15 mouse cellular contexts compared by ENCODE assay signal in genomic region chr4:139140267-139140666, GRCm38 (mm10). TPM values are rescaled to one million over a fixed set of nuclear protein-coding genes. Genes with fewer than 3 reads are reported as not detected.
DNase-seq lines count a peak whose midpoint lies in the region; ATAC-seq and TF ChIP-seq lines count a peak whose summit lies in the region.
"Had no signal": no experiment of that assay in that cellular context is flagged by ENCODE, and none has a peak within 500 bp of the region (broad histone marks: within the 10 kb centered on the region; RNA-seq: fewer than 3 reads in every experiment).

No protein-coding gene starts in this region.

- in situ Hi-C loops in CH12.LX (cut with MboI; ENCODE audit: low pct_ligation_motif_present, low pct_unique_long_range_greater_than_20kb, low sequenced_read_pairs) = no loop called here

- 63% methylated on average over 2 of the region's 2 CpGs for WGBS in heart, adult 2 months
- WGBS in heart, embryonic 12.5 days = 75% methylated on average over 2 of the region's 2 CpGs
- WGBS in liver, embryonic 14.5 days (ENCODE audit: insufficient replicate concordance) = 44% methylated on average over 2 of the region's 2 CpGs
- WGBS in forebrain, embryonic 16.5 days = 80% methylated on average over 2 of the region's 2 CpGs

- no peak overlapping the region for H3K27ac ChIP-seq in heart, adult 2 months
- no peak overlapping the region for H3K27ac ChIP-seq in heart, embryonic 12.5 days (ENCODE audit: poor library complexity, severe bottlenecking)
- no peak overlapping the region for H3K27ac ChIP-seq in liver, embryonic 14.5 days
- H3K27ac ChIP-seq in CH12.LX (ENCODE audit: insufficient read depth, low read depth) = no peak overlapping the region
- no peak overlapping the region for H3K27ac ChIP-seq in embryonic fibroblast, embryonic 13.5 days (ENCODE audit: insufficient read depth, low read length)
- no peak overlapping the region for H3K27ac ChIP-seq in forebrain, embryonic 16.5 days (ENCODE audit: low read length)
- H3K27ac ChIP-seq: intestine, embryonic 15.5 days; liver, embryonic 15.5 days had no signal

- peak; percentile 52 for TF ChIP-seq CTCF in heart, adult 2 months (IDR thresholded peaks at IDR 0.05)
- TF ChIP-seq CTCF in liver, embryonic 14.5 days (IDR thresholded peaks at IDR 0.05; ENCODE audit: low read depth) = peak; percentile 44
- TF ChIP-seq CTCF in CH12.LX (conservative IDR thresholded peaks at IDR 0.05 in 1 of 2, IDR thresholded peaks at IDR 0.05 in 1 of 2; ENCODE audit: low read depth in 2 of 2, low read length in 2 of 2) = peak in 1 of 2 experiments; percentile 64; a peak in 2 of 4 replicates
- TF ChIP-seq CTCF in embryonic fibroblast, embryonic 13.5 days (IDR thresholded peaks at IDR 0.05; ENCODE audit: borderline replicate concordance, insufficient read depth, low read length) = peak; percentile 23; the same call in 1 of the 2 replicates

- no peak for DNase-seq in heart, adult 2 months
- DNase-seq in liver, embryonic 14.5 days (ENCODE audit: low read depth in 3 of 3, low spot score in 3 of 3) = no peak
- DNase-seq in liver = no peak
- DNase-seq in CH12.LX (ENCODE audit: extremely low read depth) = no peak
- no peak for DNase-seq in heart, adult 18-20 months
- DNase-seq: adrenal gland, adult 2 months; cerebellum, adult 9-11 months; thymus, adult 2 months had no signal

- no peak overlapping the region for H3K9ac ChIP-seq in heart, adult 2 months (ENCODE audit: low read depth, low read length)
- no peak overlapping the region for H3K9ac ChIP-seq in heart, embryonic 12.5 days
- H3K9ac ChIP-seq in liver, embryonic 14.5 days (replicated peaks) = no peak overlapping the region
- no peak overlapping the region for H3K9ac ChIP-seq in CH12.LX (ENCODE audit: insufficient read depth, low read depth)
- no peak overlapping the region for H3K9ac ChIP-seq in forebrain, embryonic 16.5 days (replicated peaks; ENCODE audit: low read depth, low read length)
- H3K9ac ChIP-seq: intestine, embryonic 15.5 days; liver, embryonic 15.5 days had no signal

- no peak overlapping the region for H3K4me2 ChIP-seq in heart, embryonic 12.5 days
- no peak overlapping the region for H3K4me2 ChIP-seq in liver, embryonic 14.5 days (ENCODE audit: low read depth)
- no peak overlapping the region for H3K4me2 ChIP-seq in CH12.LX (ENCODE audit: insufficient read depth, low read depth, poor library complexity, severe bottlenecking)
- H3K4me2 ChIP-seq in forebrain, embryonic 16.5 days (ENCODE audit: low read length) = no peak overlapping the region
- H3K4me2 ChIP-seq: heart, embryonic 11.5 days; intestine, embryonic 15.5 days; liver, embryonic 15.5 days had no signal

- intact Hi-C loops in heart, adult 2 months (cut with DNase I) = no loop called here

- dilution Hi-C loops in CH12.LX (cut with MboI; ENCODE audit: extremely low pct_ligation_motif_present, extremely low pct_unique_long_range_greater_than_20kb, low sequenced_read_pairs) = no loop called here

- H3K79me2 ChIP-seq in heart, adult 2 months (replicated peaks; ENCODE audit: control insufficient read depth, insufficient read depth, low read length) = no peaks in the 10 kb centered on the region
- no peaks in the 10 kb centered on the region for H3K79me2 ChIP-seq in CH12.LX (replicated peaks; ENCODE audit: control insufficient read depth, extremely low read depth, insufficient read depth, poor library complexity, severe bottlenecking)

- no peaks in the 10 kb centered on the region for H3K36me3 ChIP-seq in heart, adult 2 months (ENCODE audit: control insufficient read depth, insufficient read depth, low read length)
- H3K36me3 ChIP-seq in heart, embryonic 12.5 days = no peaks in the 10 kb centered on the region
- H3K36me3 ChIP-seq in liver, embryonic 14.5 days (replicated peaks; ENCODE audit: control insufficient read depth, insufficient read depth, low read depth) = no peaks in the 10 kb centered on the region
- H3K36me3 ChIP-seq in CH12.LX (replicated peaks in 1 of 2; ENCODE audit: control insufficient read depth in 1 of 2, insufficient read depth in 1 of 2, low read length in 1 of 2) = no peaks in the 10 kb centered on the region
- H3K36me3 ChIP-seq in forebrain, embryonic 16.5 days (ENCODE audit: control insufficient read depth, insufficient read depth) = no peaks in the 10 kb centered on the region
- H3K36me3 ChIP-seq: intestine, embryonic 15.5 days; liver, embryonic 15.5 days had no signal

- no peak overlapping the region for H3K4me3 ChIP-seq in heart, adult 2 months
- H3K4me3 ChIP-seq in heart, embryonic 12.5 days = no peak overlapping the region
- no peak overlapping the region for H3K4me3 ChIP-seq in liver, embryonic 14.5 days (ENCODE audit: insufficient read depth in 1 of 2, low read depth in 2 of 2, low read length in 2 of 2)
- no peak overlapping the region for H3K4me3 ChIP-seq in CH12.LX (replicated peaks in 1 of 3; ENCODE audit: low read depth in 2 of 3, low read length in 2 of 3, poor library complexity in 1 of 3)
- H3K4me3 ChIP-seq in embryonic fibroblast, embryonic 13.5 days (ENCODE audit: insufficient read depth, low read length) = no peak overlapping the region
- no peak overlapping the region for H3K4me3 ChIP-seq in forebrain, embryonic 16.5 days (replicated peaks; ENCODE audit: low read length)
- H3K4me3 ChIP-seq: intestine, embryonic 15.5 days; liver, embryonic 15.5 days; megakaryocyte, embryonic 14.5 days had no signal

- 0 out of 2 replicates have a peak, but pooled peaks cover 9% of the 10 kb centered on the region for H3K9me3 ChIP-seq in heart, embryonic 12.5 days (replicated peaks)
- no peaks in the 10 kb centered on the region for H3K9me3 ChIP-seq in liver, embryonic 14.5 days (ENCODE audit: control insufficient read depth, low read length)
- peaks cover 8% of the 10 kb centered on the region for H3K9me3 ChIP-seq in CH12.LX (replicated peaks; ENCODE audit: low read length)
- 0 out of 2 replicates have a peak, but pooled peaks cover under 1% of the 10 kb centered on the region for H3K9me3 ChIP-seq in forebrain, embryonic 16.5 days (ENCODE audit: control insufficient read depth, low read length)
- H3K9me3 ChIP-seq: intestine, embryonic 15.5 days; liver, embryonic 15.5 days had no signal

- ATAC-seq in heart, embryonic 12.5 days (ENCODE audit: insufficient number of reproducible peaks, low FRiP score) = no peak
- ATAC-seq in liver, embryonic 14.5 days (ENCODE audit: insufficient read depth) = no peak
- ATAC-seq in forebrain, embryonic 16.5 days = no peak
- ATAC-seq: intestine, embryonic 15.5 days had no signal

- TF ChIP-seq RAD21 in CH12.LX (IDR thresholded peaks at IDR 0.05; ENCODE audit: low read depth, low read length) = peak; percentile 54

- no peaks in the 10 kb centered on the region for H3K27me3 ChIP-seq in heart, adult 2 months (ENCODE audit: control insufficient read depth, insufficient read depth, low read length)
- H3K27me3 ChIP-seq in heart, embryonic 12.5 days (replicated peaks) = no peaks in the 10 kb centered on the region
- no peaks in the 10 kb centered on the region for H3K27me3 ChIP-seq in liver, embryonic 14.5 days (ENCODE audit: control insufficient read depth, insufficient read depth, low read length)
- no peaks in the 10 kb centered on the region for H3K27me3 ChIP-seq in CH12.LX (replicated peaks)
- no peaks in the 10 kb centered on the region for H3K27me3 ChIP-seq in forebrain, embryonic 16.5 days (replicated peaks; ENCODE audit: control insufficient read depth, insufficient read depth, low read length)
- H3K27me3 ChIP-seq: intestine, embryonic 15.5 days; liver, embryonic 15.5 days had no signal

- no peaks in the 10 kb centered on the region for H3K4me1 ChIP-seq in heart, adult 2 months (ENCODE audit: control insufficient read depth, insufficient read depth, low read length)
- no peaks in the 10 kb centered on the region for H3K4me1 ChIP-seq in heart, embryonic 12.5 days (replicated peaks)
- no peaks in the 10 kb centered on the region for H3K4me1 ChIP-seq in liver, embryonic 14.5 days (replicated peaks; ENCODE audit: control insufficient read depth in 2 of 2, insufficient read depth in 2 of 2, low read length in 1 of 2)
- H3K4me1 ChIP-seq in CH12.LX (ENCODE audit: control insufficient read depth in 1 of 2, insufficient read depth in 2 of 2) = peaks cover 0 to 4% of the 10 kb centered on the region in 2 experiments; a peak in 1 of 4 replicates
- H3K4me1 ChIP-seq in embryonic fibroblast, embryonic 13.5 days (ENCODE audit: control insufficient read depth, insufficient read depth, low read length) = no peaks in the 10 kb centered on the region
- no peaks in the 10 kb centered on the region for H3K4me1 ChIP-seq in forebrain, embryonic 16.5 days (replicated peaks; ENCODE audit: control insufficient read depth, insufficient read depth, low read length)
- H3K4me1 ChIP-seq: liver, embryonic 15.5 days; megakaryocyte, embryonic 14.5 days had no signal

- no peak for TF ChIP-seq EP300 in heart, adult 2 months (IDR thresholded peaks at IDR 0.05; ENCODE audit: insufficient read depth, low read depth, low read length)
- TF ChIP-seq EP300 in liver, embryonic 14.5 days (IDR thresholded peaks at IDR 0.05; ENCODE audit: low read depth) = no peak
- no peak for TF ChIP-seq EP300 in CH12.LX (IDR thresholded peaks at IDR 0.05; ENCODE audit: low read length)

- TF ChIP-seq POLR2A in heart, adult 2 months (IDR thresholded peaks at IDR 0.05; ENCODE audit: insufficient read depth, low read depth, low read length) = no peak
- no peak for TF ChIP-seq POLR2A in CH12.LX (IDR thresholded peaks at IDR 0.05; ENCODE audit: low read depth, low read length)
- no peak for TF ChIP-seq POLR2A in embryonic fibroblast, embryonic 13.5 days (IDR thresholded peaks at IDR 0.05; ENCODE audit: low read depth, low read length)

RNA-seq across cellular contexts. Expression of gene Minos1, which starts 9.4 kb away (rescaled TPM):
- 100 to 1,000 TPM; 586 to 660 TPM for total RNA-seq in heart, adult 2 months (2021)
- polyA plus RNA-seq in heart, adult 2 months (2012; rRNA removed) = 203 and 282 TPM in 2 replicates
- 682 and 719 TPM in 2 replicates for polyA plus RNA-seq in heart, embryonic 12.5 days (2016; fragmentation: Nextera tagmentation; extraction: Ambion mirVana)
- 29.1 and 94.0 TPM in 2 replicates for polyA plus RNA-seq in liver, embryonic 14.5 days (2012; rRNA removed)
- polyA plus RNA-seq in liver, embryonic 14.5 days (2014; fragmentation: Nextera tagmentation; extraction: Ambion mirVana) = 391 and 424 TPM in 2 replicates
- total RNA-seq in CH12.LX (2012; rRNA removed) (139 and 151 TPM in 2 replicates), CH12.LX (2014; rRNA removed) (36.8 and 39.2 TPM in 2 replicates)
- polyA plus RNA-seq in CH12.LX (2012; ENCODE audit: insufficient read length, low read depth) = 410 and 418 TPM in 2 replicates
- 178 and 193 TPM in 2 replicates for polyA plus RNA-seq in embryonic fibroblast, embryonic 13.5 days (2011; ENCODE audit: insufficient read length, low read depth, missing spikeins)
- polyA plus RNA-seq in forebrain, embryonic 16.5 days (2015; fragmentation: Nextera tagmentation; extraction: Ambion mirVana) = 355 and 370 TPM in 2 replicates
- 100 to 1,000 TPM; 596 to 645 TPM for total RNA-seq in heart, adult 18-20 months (2021)

RNA-seq across cellular contexts. Expression of gene Nbl1, which starts 47.5 kb away (rescaled TPM):
- 10 to 100 TPM; 21.9 to 24.0 TPM for total RNA-seq in heart, adult 2 months (2021)
- 29.1 and 32.9 TPM in 2 replicates for polyA plus RNA-seq in heart, adult 2 months (2012; rRNA removed)
- 10.1 and 10.6 TPM in 2 replicates for polyA plus RNA-seq in heart, embryonic 12.5 days (2016; fragmentation: Nextera tagmentation; extraction: Ambion mirVana)
- 0.74 and 0.80 TPM in 2 replicates for polyA plus RNA-seq in liver, embryonic 14.5 days (2012; rRNA removed)
- 0.63 and 0.91 TPM in 2 replicates for polyA plus RNA-seq in liver, embryonic 14.5 days (2014; fragmentation: Nextera tagmentation; extraction: Ambion mirVana)
- total RNA-seq in CH12.LX (2012; rRNA removed) = 0.55 and 0.89 TPM in 2 replicates
- total RNA-seq in CH12.LX (2014; rRNA removed) = 1.4 and 1.5 TPM in 2 replicates
- polyA plus RNA-seq in CH12.LX (2012; ENCODE audit: insufficient read length, low read depth) = 2.0 and 3.3 TPM in 2 replicates
- polyA plus RNA-seq in embryonic fibroblast, embryonic 13.5 days (2011; ENCODE audit: insufficient read length, low read depth, missing spikeins) = 51.8 and 64.3 TPM in 2 replicates
- 27.0 and 30.3 TPM in 2 replicates for polyA plus RNA-seq in forebrain, embryonic 16.5 days (2015; fragmentation: Nextera tagmentation; extraction: Ambion mirVana)
- 10 to 100 TPM; 17.2 to 28.6 TPM for total RNA-seq in heart, adult 18-20 months (2021)

RNA-seq across cellular contexts. Expression of gene Capzb, which starts 52.4 kb away (rescaled TPM):
- total RNA-seq in heart, adult 2 months (2021) = 100 to 1,000 TPM; 342 to 392 TPM
- 160 and 191 TPM in 2 replicates for polyA plus RNA-seq in heart, adult 2 months (2012; rRNA removed)
- 395 and 402 TPM in 2 replicates for polyA plus RNA-seq in heart, embryonic 12.5 days (2016; fragmentation: Nextera tagmentation; extraction: Ambion mirVana)
- 55.4 and 63.0 TPM in 2 replicates for polyA plus RNA-seq in liver, embryonic 14.5 days (2012; rRNA removed)
- polyA plus RNA-seq in liver, embryonic 14.5 days (2014; fragmentation: Nextera tagmentation; extraction: Ambion mirVana) = 105 and 110 TPM in 2 replicates
- total RNA-seq in CH12.LX (2012; rRNA removed) = 83.5 and 86.4 TPM in 2 replicates
- 144 and 160 TPM in 2 replicates for total RNA-seq in CH12.LX (2014; rRNA removed)
- polyA plus RNA-seq in CH12.LX (2012; ENCODE audit: insufficient read length, low read depth) = 382 and 388 TPM in 2 replicates
- polyA plus RNA-seq in embryonic fibroblast, embryonic 13.5 days (2011; ENCODE audit: insufficient read length, low read depth, missing spikeins) = 355 and 440 TPM in 2 replicates
- polyA plus RNA-seq in forebrain, embryonic 16.5 days (2015; fragmentation: Nextera tagmentation; extraction: Ambion mirVana) = 311 and 321 TPM in 2 replicates
- total RNA-seq in heart, adult 18-20 months (2021) = 100 to 1,000 TPM; 356 to 380 TPM
